Mouse (Mus musculus) kidney, postnatal 10 days (tissue): ENCODE results near the gene Prpf6.
A peak's percentile ranks its signal among the peaks of the same experiment; 100 is the strongest.

ENCODE experiments used
- DNase-seq: peaks from one replicate; pipeline ENCODE4 v3.0.0; 2021; ENCODE audit warnings: mixed read lengths

Gene Prpf6

DNA sequence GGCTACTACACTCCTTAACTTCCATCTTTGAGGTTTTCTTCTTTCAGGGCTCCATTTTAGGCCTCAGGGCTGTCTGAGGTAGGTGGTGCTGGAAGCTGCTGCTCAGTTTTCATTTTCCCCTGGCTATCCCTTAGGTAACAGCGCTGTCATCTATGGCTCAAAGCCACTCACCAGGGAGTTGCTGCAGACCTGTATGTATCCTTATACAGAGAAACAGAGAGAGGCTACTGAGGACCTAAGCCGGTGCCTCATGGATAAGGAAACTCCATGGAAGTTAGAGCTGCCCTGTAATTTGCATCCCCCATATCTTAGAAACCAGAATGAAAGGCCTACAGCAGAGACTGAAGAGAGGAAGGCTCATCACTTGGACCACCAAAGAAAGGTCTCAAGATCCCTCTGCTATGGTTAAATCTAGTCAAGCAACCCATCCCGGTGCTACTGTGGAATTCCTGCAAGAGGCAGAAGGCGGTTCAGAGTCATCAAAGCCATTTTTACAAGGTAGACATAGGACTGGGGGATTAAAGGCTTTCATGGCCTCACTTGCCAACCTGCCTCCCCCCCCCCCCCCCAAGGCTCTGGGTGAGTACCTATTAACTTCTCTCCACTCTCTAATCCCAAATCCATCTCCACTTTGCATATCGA lies 11.4 kb upstream of the Prpf6 start:
- DNase-seq, result no peak

DNA sequence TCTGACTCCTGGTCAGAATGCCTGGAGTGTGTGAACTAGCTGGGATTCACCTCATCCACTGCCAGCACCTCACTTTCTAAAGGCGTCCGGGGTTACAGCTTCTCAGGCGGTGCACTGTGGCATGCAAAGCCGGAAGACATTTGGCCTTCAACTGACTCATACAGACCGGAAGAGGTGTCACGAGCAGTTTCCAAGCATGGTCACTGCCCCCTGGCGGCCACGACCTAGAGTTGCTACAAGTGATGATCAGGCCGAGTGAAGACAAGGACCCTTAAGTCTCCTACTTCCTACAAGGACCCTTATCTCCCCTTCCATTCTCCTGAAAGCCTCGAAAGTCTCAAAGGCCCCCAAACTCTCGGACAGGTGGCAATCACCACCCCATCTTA lies 10.7 kb upstream of the Prpf6 start:
- DNase-seq, result peak; percentile 89

DNA sequence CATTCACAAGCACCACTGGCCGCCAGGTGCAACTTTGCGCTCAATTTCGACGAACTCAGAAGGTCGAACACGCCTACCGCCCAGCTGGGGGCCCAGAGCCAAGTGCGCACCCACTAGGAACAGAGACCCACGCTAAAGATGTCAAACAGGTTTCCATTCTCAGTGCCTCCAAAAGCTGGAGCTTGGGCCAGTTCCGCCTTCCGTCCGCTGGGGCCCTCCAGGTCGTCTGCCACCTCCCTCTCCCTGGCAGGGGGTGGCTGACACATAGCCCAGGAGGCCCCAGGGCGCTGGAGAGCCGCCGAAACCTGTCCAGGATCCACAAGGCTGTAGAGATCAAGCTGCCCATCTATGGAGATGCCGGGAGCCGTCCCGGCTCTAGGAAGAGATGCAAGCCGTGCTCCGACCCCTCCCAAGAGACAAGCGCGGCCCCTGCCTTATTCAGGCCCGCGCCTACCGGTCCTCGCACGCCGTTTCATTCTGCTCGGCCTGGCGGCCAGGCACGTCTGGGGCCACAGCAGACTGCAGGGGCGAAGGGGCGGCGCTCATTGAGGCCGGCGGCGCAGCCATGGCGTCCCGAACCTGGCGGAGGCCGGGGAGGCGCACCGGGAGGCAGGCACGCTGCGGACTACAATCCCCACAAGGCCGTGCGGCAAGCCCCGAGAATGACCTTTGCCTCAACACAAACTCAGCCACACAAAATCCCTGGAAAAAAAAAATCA lies 10.1 kb upstream of the Prpf6 start:
- DNase-seq, result peak; percentile 92

DNA sequence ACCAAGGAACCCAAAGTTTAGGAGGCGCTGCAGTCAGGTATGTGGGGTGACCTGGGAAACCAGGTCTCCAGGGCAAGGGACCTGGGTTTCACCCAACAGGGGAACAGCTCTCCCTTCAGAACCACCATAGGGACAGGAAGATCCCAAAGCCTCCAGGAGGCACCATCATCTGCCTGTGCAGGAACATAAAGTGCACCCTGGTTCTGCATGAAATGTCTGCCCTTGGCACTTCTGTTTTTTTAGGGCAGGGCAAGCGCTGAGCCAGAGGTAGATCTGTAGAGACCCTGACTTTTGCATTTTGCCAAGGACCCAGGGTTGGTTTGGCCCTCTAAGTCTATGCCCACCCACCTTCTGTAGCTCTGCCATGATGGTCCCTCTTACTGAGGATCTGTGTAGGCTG lies 9.3 kb upstream of the Prpf6 start:
- no peak for DNase-seq

DNA sequence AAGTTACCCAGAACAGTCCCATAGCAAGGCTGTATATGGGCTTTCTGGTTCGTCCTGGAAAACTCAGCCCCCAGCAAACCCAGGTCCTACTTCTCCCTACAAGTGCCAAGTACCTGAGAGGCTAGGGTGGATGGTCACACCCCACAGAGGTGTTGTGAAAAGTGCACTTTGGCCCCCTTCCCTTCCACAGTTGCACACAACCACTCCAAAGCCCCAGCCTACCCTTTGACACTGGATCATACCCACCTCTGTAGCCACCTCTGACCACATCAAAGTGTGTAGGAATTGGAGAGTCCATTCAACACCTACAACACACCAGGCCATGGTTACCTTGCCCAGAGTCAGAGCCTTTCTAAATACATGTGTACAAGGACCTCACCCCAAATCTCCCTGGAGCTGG lies 8.7 kb upstream of the Prpf6 start:
- no peak for DNase-seq

DNA sequence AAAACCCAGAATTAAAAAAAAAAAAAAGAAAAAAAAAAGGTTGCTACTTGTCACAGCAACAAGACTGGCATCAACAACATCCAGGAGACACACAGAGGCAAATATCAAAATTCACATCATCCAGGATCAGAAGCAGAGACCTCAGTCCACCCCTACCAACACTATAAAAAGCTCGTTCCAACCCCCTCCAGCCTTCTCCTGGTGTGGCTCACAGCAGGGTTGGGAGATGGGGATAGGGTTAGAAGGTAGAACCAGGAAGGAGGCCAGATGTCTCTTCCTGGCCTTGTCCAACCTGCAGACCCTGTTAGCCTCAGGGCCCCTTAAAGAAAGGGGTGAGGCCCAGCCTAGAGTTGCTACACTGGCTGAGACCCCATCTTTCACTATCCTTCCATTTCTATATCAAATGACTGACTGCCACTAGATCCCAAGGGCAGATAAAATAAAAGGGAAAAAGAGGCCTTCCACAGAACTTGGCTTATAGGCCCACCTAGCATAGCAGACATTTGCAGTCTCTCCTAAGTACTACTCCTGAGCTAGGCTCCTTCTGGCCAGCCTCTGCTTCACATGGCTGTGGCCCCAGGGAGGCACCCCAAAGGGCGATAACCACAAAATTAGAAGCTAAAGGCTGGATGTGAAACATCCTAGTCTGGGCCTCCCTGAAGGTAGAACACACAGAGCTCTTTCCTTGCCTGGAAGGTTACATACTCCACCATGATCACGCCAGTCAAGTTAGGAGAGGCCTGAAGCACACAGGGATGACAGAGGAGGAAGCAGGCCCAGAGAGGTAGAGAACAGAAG lies 8.0 kb upstream of the Prpf6 start:
- DNase-seq, result no peak

DNA sequence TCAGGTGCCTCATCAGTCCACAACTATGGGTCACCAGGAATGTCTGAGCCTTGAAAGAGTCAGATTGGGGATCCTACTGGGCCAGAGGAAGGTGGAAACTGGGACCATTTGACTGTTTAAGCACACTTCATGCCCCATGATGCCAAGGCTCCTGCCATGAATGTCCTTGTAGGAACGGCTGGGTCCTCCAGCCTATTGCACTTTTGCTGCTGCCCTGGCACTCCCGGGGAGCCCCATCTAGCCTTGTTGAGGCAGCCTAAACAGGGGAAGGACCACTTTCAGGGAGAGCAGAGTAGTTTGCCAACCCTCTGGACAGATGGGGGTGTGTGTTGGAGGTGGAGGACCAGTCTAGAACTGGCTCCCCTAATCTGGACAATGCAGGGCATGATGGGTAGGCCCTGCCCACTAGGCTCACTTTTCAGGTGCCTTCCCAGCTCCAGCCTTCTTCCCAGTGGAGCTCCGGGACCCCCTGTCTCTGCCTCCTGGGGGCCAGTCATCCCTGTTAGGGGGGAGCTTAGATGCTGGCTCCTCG lies 7.2 kb upstream of the Prpf6 start, which contains the start of gene Uckl1:
Gene Uckl1, minus strand, starts transcription at position 482 of the 532 bp plus-strand sequence.
- no peak for DNase-seq

DNA sequence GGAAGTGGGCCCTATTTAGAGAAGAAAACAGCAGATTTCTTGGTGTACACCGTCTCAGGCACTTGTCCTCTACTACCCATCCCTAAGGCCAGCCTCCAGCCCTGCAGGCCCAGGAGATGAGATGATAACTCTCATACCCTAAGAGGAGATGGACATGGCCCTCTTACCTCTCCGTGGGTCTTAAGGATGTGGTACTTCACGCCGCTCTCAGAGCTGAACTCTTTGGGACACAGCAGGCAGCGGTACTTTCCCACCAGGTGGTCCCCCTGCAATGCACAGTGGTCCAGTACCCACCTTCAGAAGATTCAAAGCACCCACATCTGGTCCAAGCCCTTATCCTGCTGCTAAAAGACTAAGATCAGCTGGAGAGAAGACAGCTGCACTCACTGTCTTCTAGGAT lies 6.2 kb upstream of the Prpf6 start:
- DNase-seq, result no peak

DNA sequence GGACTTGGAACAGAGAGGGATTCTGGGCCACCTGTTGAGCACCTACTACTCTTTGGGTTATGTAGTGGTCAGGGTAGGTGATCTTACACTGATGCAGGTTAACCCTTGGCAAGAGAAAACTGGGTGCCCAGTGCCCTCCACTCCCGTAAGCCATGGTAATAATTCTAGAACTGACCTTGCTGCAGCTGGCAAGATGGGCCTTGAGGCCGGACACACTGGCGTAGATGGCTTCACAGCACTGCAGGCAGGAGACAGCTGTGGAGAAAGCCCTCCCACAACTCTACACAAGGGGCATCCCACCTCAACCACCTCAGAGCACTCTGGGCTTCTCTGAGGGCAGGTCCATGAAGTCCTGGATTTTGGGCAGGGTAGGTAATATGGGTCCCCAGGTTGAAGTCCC lies 5.5 kb upstream of the Prpf6 start:
- DNase-seq, result no peak

DNA sequence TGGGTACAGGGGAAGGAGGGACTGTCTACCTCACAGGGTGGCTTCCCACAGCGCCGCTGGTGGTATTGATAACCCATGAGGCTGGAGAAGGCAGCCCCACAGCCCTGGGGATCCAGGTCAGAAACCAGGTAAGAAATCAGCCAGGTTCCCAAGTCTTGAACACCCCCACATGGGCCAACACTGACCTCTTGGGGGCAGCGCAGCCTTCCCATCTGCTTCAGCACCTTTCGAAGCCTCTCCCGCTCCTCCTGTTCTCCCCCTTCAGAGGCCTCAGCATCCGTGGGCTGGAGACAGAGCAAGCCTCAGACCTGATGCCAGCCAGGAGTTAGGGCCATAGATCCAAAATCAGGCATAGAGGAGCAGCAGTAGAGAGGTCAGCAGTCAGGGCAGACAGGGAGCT lies 3.9 kb upstream of the Prpf6 start:
- DNase-seq, result no peak

DNA sequence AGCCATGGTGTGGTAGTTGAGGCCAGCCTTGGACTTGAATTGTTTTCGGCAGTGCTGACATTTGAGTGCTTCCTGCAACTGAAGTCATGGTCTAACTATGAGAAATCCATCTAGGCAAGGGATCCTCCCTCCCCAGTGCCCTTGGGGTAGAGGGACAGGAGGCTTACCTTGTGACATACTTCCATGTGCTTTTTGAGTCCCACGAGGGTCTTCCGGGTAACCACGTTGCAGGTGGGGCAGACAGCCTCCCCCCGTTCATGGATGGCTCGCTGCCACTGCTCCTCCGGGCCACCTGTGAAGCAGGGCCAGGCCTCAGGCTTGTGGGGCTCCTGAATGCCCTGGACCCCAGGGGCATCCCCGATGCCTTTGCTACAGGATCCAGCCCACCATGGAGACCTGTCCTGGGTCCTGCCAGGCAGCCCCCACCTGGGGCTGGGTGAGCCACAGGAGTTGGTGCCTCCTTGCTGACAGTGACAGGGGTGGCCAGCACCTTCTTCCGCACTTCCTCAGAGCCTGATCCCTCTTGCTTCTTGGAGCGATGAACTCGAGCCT lies 3.4 kb upstream of the Prpf6 start:
- DNase-seq, result no peak

DNA sequence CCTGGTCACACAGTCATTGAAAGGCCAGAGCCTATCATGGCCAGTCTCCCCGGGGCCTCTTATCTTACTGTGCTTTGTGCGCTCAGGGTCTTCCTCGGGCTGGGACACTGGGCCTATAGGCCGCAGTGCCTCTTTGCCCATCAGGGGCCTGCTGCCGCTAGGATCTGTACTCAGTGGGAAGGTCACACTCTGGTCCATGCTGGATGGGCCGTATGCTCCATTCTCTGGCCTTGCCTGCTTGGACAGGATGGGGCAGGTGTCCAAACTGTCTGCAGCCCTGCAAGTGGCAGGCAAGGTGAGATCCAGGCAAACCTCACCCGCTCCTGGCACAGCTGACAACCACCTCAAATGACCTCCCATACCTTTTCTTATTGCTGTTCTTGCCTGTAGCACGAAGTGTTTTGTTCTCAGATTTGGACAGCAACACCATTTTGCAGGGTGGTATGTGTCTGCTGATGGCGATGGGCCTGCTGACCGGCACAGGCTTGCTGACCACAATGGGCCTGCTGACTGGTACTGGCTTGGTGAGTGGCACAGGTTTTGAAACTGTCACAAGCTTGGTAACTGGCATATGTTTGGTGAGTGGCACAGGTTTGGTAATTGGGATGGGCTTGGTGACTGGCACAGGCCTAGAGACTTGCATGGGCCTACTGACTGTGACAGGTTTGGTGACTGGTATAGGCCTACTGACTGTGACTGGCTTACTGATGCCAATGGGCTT lies 2.5 kb upstream of the Prpf6 start:
- no peak for DNase-seq

DNA sequence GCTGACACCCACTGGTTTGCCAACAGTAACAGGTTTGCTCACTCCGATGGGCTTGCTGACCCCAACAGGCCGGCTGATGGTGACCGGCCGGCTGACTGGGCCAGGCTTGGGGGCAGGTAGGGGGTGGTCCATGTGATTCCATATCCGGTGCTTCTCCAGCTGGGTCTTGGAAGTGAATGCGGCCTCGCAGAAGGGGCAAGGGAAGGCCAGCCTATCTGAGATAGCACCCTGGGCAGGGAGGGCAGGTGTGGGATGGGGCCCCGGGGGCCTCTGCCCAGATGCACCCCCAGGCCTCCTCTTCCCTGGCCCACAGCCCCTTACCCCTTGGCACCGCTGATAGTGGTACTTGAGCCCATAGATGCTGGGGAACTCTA lies 1.9 kb upstream of the Prpf6 start:
- DNase-seq, result no peak

DNA sequence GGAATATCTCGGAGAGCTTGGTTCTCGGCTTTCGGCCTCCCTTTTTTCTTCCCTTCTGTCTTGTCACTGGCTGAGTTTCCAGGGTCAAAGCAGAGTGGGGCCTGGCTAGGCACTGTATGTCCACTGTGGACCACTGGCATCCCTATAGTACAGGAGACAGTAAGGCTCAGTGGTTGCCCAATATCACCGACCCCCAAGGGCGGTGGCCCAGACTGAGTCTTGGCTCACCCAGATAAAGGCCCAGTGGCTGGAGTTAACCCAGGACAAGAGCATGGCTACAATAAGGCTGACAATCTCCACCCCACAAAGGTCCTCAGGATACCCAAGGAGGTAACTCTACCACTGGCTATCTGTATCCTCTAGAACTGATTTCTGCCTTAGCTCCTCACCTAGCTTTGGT lies 1.2 kb upstream of the Prpf6 start:
- no peak for DNase-seq

DNA sequence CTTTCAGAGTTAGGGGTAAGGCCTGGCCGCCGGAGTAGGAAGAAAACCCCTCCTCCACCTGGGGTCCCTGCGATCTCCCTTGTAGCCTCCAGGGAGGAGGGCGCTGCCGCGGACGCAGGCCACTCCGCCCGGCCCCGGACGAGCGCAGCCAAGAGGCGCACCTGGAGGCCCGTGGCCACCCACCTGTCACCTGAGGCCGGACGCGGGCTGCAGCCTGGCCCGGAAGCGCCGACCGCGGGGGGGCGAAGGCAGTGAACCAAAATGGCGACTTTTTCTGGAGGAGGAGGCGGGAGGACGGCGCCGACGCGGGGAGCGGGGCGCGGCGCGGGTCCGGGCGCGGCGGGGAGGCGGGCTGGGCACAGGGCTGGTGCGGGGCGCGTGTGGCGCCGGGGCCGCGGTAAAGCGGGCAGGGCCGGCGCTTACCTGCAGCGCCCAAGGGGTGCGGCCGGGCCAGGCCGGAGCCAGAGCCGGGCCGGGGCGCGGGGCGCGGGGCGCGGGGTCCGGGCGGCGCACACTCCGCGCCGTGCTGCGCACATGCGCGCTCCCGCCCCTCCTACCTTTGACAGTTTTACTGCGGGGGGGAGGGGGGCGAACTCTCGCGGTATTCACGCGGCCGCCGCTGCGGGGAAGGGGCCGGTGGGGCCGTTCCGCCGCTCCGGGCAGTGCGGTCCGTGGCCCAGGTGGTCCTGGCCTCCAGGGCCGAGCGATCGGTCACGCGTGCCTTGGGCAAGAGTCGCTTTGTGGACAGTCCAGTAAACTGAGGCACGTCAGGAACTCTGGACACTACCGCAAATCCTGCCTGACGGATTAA lies 768 bp downstream of the Prpf6 start, which contains the start of gene Zfp512b:
Gene Zfp512b, minus strand, starts transcription at position 573 of the 811 bp plus-strand sequence.
- peak; percentile 86 for DNase-seq

DNA sequence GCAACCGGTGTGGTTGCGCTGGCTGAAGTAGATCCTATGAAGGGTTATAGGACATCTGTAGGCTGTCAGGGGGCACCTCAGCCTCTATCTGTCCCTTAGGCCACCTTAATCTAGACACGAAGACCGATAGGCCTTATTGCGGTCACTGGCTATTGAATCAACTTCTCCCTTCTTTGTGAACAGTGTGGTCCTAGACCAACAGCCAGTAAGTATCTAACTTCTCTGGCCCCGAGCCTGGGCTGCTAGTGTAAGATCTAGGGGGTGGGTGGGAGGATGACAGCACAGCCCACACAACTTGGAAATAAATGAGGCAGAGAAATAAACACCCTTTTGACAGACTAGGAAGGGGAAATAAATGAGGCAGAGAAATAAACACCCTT lies 1.4 kb downstream of the Prpf6 start:
- peak; percentile 67 for DNase-seq

DNA sequence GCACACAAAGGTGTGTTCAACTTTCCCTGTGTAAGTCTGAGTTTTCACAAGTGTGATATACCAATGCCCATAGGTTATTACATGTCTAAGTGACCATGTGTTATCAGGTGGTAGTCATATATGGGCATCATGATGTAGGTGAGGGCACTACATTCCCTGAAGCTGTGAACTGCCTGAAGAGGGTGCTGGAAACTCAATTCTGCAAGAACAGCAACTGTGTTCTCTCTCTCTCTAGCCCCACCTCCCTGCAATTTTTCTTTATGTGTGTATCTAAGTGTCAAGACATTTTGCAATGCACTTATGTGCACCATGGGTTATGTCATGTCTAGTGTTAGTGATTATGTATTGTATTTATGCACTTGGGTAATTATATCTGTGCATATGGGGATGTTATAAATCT lies 2.3 kb downstream of the Prpf6 start:
- DNase-seq, result no peak

DNA sequence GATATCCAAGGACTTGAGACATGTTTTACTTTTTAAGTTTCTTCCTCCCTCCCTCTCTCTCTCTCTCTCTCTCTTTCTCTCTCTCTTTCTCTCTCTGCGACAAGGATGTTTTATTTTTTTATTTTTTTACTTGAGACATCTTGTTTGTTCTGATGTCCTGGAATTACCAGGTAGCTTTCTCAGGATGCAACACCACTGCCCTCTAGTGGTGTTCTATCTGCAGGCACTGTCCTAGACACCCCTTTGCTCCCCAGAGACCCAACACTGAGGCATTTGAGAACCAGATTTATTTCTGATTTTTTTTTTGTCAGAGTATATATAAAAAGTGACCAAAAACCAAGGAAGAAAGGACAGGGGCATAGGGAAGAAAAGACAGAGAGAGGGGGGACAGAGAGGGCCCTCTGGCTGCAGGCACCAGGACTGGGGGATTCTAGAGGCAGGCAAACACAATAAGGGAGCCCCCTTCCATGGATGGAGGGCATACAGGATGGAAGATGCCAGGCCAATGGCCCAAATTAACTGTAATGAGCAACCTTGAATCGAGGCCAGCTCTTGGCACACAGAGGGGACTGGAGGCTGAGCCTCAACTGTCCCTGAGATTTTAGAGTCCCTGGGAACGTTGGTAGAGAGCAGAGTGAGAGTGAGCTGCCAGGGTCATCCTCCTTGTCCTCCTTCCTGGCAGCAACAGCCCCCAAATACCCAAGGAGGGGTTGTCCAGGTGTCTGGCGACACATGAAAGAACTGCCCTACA lies 3.5 kb downstream of the Prpf6 start:
- peak; percentile 63 for DNase-seq

DNA sequence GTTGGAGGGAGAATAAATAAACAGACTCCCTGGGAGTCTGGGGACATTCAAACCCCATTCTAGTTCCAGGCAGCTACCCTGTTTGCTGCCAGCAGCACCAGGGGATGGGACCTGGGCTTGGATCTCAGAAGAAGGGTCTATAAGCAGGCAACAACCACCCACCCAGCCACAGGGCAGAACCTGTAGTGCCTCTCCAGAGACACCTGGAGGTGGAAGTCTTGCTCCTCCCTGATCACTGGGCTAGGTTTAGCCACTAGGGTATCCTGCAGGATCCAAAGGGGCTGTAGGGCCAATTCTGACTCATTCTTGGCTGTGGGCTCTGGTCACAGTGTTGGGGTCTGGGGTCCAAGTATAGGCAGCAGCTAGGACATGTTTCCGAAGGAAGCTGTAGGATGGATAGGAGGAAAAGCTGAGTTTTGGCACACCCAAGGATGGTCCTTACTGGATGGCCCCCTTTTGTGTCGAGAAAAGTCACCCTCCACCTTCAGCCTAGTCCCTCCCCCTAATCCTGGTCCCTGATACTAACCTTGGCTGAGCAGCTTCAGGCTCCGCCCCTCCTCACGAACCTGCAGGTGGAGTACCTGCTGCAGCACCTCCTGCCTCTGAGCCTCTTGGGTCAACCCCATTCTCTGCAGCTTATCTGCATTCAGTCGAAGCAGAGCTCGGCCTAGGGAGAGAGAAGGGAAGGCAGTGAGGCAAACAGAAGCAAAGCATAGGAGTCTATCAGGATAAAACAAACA lies 4.7 kb downstream of the Prpf6 start:
- no peak for DNase-seq

DNA sequence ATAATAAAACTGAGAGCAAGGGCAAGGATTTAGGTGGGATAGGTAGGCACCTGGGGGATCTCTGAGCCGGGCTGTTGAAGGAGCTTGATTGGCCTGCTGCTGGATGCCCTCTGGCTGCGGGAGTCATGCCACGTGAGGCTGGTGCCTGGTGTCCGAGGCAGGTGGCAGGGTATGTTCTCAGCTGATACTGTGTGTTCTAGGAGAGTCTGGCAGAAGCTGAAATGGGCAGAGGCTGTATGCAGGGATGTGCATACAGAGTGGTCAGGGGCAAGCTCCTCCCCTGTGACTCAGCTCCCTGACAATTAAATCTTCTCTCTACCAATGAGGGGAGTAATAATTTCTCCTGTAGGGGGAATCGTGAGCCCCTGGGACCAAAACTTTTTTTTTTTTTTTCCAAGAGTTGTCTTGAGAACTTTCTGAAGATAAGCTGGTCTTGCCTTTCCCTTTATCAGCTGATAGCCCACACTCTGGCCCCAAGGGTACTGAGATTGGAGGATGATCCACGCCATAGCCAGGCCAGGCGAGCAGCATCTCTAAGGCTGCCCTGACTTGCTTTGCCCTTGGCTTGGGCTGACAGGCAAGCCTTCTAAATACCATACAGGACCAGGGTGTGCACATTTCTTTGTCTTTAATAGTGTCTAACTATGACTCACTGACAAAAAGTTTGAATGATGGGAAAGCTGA lies 5.9 kb downstream of the Prpf6 start:
- no peak for DNase-seq
